Mouse (Mus musculus) MEL (cell line): ENCODE results near the gene Rad54l2. TPM values are rescaled to one million over a fixed set of nuclear protein-coding genes. Genes with fewer than 3 reads are reported as not detected.
A peak's percentile ranks its signal among the peaks of the same experiment; 100 is the strongest.

ENCODE experiments used
- DNase-seq: peaks from one replicate; pipeline ENCODE4 v3.0.0; 2011; ENCODE audit warnings: low read depth, low spot score
- H3K27ac ChIP-seq: 2 replicates; pipeline ENCODE4 v1.5.1; 2012; ENCODE audit warnings: low read depth, mild to moderate bottlenecking, control low read depth, low read length, moderate library complexity; ENCODE audit not compliant: control insufficient read depth
- H3K27me3 ChIP-seq, 2 experiments: fragments of 150-350 bp in 1 of 2; sonication (generic) in 1 of 2; 2 replicates each; pipeline ENCODE4 v1.6.1; 2012; ENCODE audit warnings: low read length in 2 of 2, mild to moderate bottlenecking in 2 of 2, improper control_type of control experiment in 1 of 2, moderate library complexity in 1 of 2; ENCODE audit not compliant: insufficient read depth in 2 of 2, control insufficient read depth in 1 of 2
- H3K36me3 ChIP-seq, 2 experiments: 2 replicates each; pipeline ENCODE4 v1.6.1; 2012 to 2014; ENCODE audit warnings: low read length in 2 of 2, improper control_type of control experiment in 1 of 2, inconsistent platforms in 1 of 2, mild to moderate bottlenecking in 1 of 2; ENCODE audit not compliant: insufficient read depth in 2 of 2, control insufficient read depth in 1 of 2
- H3K4me1 ChIP-seq, 2 experiments: fragments of 150-350 bp in 1 of 2; sonication (generic) in 1 of 2; 2 replicates each; pipeline ENCODE4 v1.6.1; 2012; ENCODE audit warnings: low read length in 2 of 2, improper control_type of control experiment in 1 of 2, mild to moderate bottlenecking in 1 of 2; ENCODE audit not compliant: insufficient read depth in 2 of 2, control insufficient read depth in 1 of 2
- H3K4me3 ChIP-seq, 2 experiments: fragments of 150-350 bp in 1 of 2; sonication (generic) in 1 of 2; 2 replicates each; pipeline ENCODE4 v1.5.1; 2012; ENCODE audit warnings: low read depth in 2 of 2, low read length in 2 of 2, mild to moderate bottlenecking in 2 of 2, moderate library complexity in 2 of 2, control low read depth in 1 of 2, improper control_type of control experiment in 1 of 2; ENCODE audit not compliant: control insufficient read depth in 1 of 2, insufficient read depth in 1 of 2
- H3K79me2 ChIP-seq: 2 replicates; pipeline ENCODE4 v1.6.1; 2012; ENCODE audit warnings: mild to moderate bottlenecking, low read length, moderate library complexity; ENCODE audit not compliant: control insufficient read depth, poor library complexity, insufficient read depth
- H3K9ac ChIP-seq: 2 replicates; pipeline ENCODE4 v1.6.1; 2012; ENCODE audit warnings: low read depth, mild to moderate bottlenecking, control low read depth, low read length, moderate library complexity; ENCODE audit not compliant: control insufficient read depth, poor library complexity, severe bottlenecking
- H3K9me3 ChIP-seq: fragments of 150-350 bp; sonication (generic); replicated peaks from 2 replicates; pipeline ENCODE4 v1.6.1; 2012; ENCODE audit warnings: mild to moderate bottlenecking, low read length, improper control_type of control experiment, moderate library complexity; ENCODE audit not compliant: insufficient read depth
- BHLHE40 ChIP-seq: IDR thresholded peaks from 2 replicates; pipeline ENCODE4 v1.6.1; 2012; ENCODE audit warnings: low read depth, mild to moderate bottlenecking, inconsistent platforms, low read length, improper control_type of control experiment, borderline replicate concordance
- CHD1 ChIP-seq: IDR thresholded peaks from 2 replicates; pipeline ENCODE4 v1.6.1; 2012; ENCODE audit warnings: low read depth, mild to moderate bottlenecking, inconsistent platforms, low read length, improper control_type of control experiment
- CHD2 ChIP-seq: IDR thresholded peaks from 2 replicates; pipeline ENCODE4 v1.6.1; 2011; ENCODE audit warnings: low read length, improper control_type of control experiment
- E2F4 ChIP-seq: IDR thresholded peaks from 2 replicates; pipeline ENCODE4 v1.6.1; 2011; ENCODE audit warnings: low read depth, low read length, improper control_type of control experiment, borderline replicate concordance
- ELF1 ChIP-seq: IDR thresholded peaks from 2 replicates; pipeline ENCODE4 v1.6.1; 2014; ENCODE audit warnings: low read depth, mild to moderate bottlenecking, inconsistent platforms, low read length, improper control_type of control experiment, moderate library complexity
- EP300 ChIP-seq, 2 experiments: IDR thresholded peaks; 2 replicates each; pipeline ENCODE4 v1.6.1; 2011; ENCODE audit warnings: improper control_type of control experiment in 2 of 2, low read length in 2 of 2, low read depth in 1 of 2, mild to moderate bottlenecking in 1 of 2
- ETS1 ChIP-seq: IDR thresholded peaks from 2 replicates; pipeline ENCODE4 v1.6.1; 2012; ENCODE audit warnings: low read depth, mild to moderate bottlenecking, inconsistent platforms, low read length, improper control_type of control experiment, moderate library complexity
- GABPA ChIP-seq: IDR thresholded peaks from 2 replicates; pipeline ENCODE4 v1.6.1; 2012; ENCODE audit warnings: low read depth, mild to moderate bottlenecking, inconsistent platforms, low read length, improper control_type of control experiment, moderate library complexity
- GATA1 ChIP-seq: IDR thresholded peaks from 2 replicates; pipeline ENCODE4 v1.6.1; 2011; ENCODE audit warnings: low read depth, low read length, improper control_type of control experiment
- HCFC1 ChIP-seq: IDR thresholded peaks from 2 replicates; pipeline ENCODE4 v1.6.1; 2012; ENCODE audit warnings: low read depth, mild to moderate bottlenecking, inconsistent platforms, low read length, improper control_type of control experiment, moderate library complexity
- JUND ChIP-seq: IDR thresholded peaks from 2 replicates; pipeline ENCODE4 v1.6.1; 2011; ENCODE audit warnings: low read depth, mild to moderate bottlenecking, improper control_type of control experiment, low read length
- KAT2A ChIP-seq: conservative IDR thresholded peaks from 2 replicates; pipeline ENCODE4 v1.6.1; 2012; ENCODE audit warnings: low read depth, low read length, improper control_type of control experiment, inconsistent platforms
- MAFK ChIP-seq: IDR thresholded peaks from 2 replicates; pipeline ENCODE4 v1.6.1; 2011; ENCODE audit warnings: low read depth, mild to moderate bottlenecking, low read length, improper control_type of control experiment, borderline replicate concordance
- MAX ChIP-seq: IDR thresholded peaks from 2 replicates; pipeline ENCODE4 v1.6.1; 2011; ENCODE audit warnings: low read length, improper control_type of control experiment
- MAZ ChIP-seq: IDR thresholded peaks from 2 replicates; pipeline ENCODE4 v1.6.1; 2012; ENCODE audit warnings: low read depth, mild to moderate bottlenecking, inconsistent platforms, low read length, improper control_type of control experiment
- MEF2A ChIP-seq: IDR thresholded peaks from 2 replicates; pipeline ENCODE4 v1.6.1; 2014; ENCODE audit warnings: low read depth, mild to moderate bottlenecking, inconsistent platforms, low read length, improper control_type of control experiment; ENCODE audit not compliant: poor library complexity, insufficient replicate concordance, severe bottlenecking; ENCODE audit errors: extremely low read depth
- MYB ChIP-seq: IDR thresholded peaks from 2 replicates; pipeline ENCODE4 v1.6.1; 2011; ENCODE audit warnings: mild to moderate bottlenecking, low read depth, low read length, improper control_type of control experiment
- MYC ChIP-seq: IDR thresholded peaks from 2 replicates; pipeline ENCODE4 v1.6.1; 2011; ENCODE audit warnings: low read depth, mild to moderate bottlenecking, low read length, improper control_type of control experiment, moderate library complexity
- NELFE ChIP-seq: IDR thresholded peaks from 2 replicates; pipeline ENCODE4 v1.6.1; 2011; ENCODE audit warnings: low read depth, low read length, improper control_type of control experiment
- NRF1 ChIP-seq: IDR thresholded peaks from 2 replicates; pipeline ENCODE4 v1.6.1; 2014; ENCODE audit warnings: low read depth, mild to moderate bottlenecking, inconsistent platforms, low read length, improper control_type of control experiment, moderate library complexity; ENCODE audit not compliant: poor library complexity, insufficient read depth, severe bottlenecking
- POLR2A ChIP-seq, 2 experiments: IDR thresholded peaks; 2 replicates each; pipeline ENCODE4 v1.6.1; 2011 to 2012; ENCODE audit warnings: low read length in 2 of 2, mild to moderate bottlenecking in 2 of 2, control low read depth in 1 of 2, improper control_type of control experiment in 1 of 2, low read depth in 1 of 2, moderate library complexity in 1 of 2; ENCODE audit not compliant: control insufficient read depth in 1 of 2, insufficient read depth in 1 of 2, poor library complexity in 1 of 2
- POLR2AphosphoS2 ChIP-seq: IDR thresholded peaks from 2 replicates; pipeline ENCODE4 v1.6.1; 2011; ENCODE audit warnings: low read length, improper control_type of control experiment
- POLR2AphosphoS5 ChIP-seq: IDR thresholded peaks from 2 replicates; pipeline ENCODE4 v1.6.1; 2012; ENCODE audit warnings: low read depth, borderline replicate concordance, mild to moderate bottlenecking, inconsistent platforms, low read length, moderate library complexity, mixed read lengths
- RAD21 ChIP-seq: IDR thresholded peaks from 2 replicates; pipeline ENCODE4 v1.6.1; 2011; ENCODE audit warnings: mild to moderate bottlenecking, low read depth, low read length, improper control_type of control experiment
- RCOR1 ChIP-seq: IDR thresholded peaks from 2 replicates; pipeline ENCODE4 v1.6.1; 2012; ENCODE audit warnings: low read depth, mild to moderate bottlenecking, inconsistent platforms, low read length, improper control_type of control experiment
- SIN3A ChIP-seq: IDR thresholded peaks from 2 replicates; pipeline ENCODE4 v1.6.1; 2012; ENCODE audit warnings: low read length, improper control_type of control experiment, inconsistent platforms
- TAL1 ChIP-seq: IDR thresholded peaks from 2 replicates; pipeline ENCODE4 v1.6.1; 2012; ENCODE audit warnings: mild to moderate bottlenecking, inconsistent platforms, low read length, moderate library complexity, mixed read lengths
- TBP ChIP-seq: IDR thresholded peaks from 2 replicates; pipeline ENCODE4 v1.8.0; 2011; ENCODE audit warnings: low read depth, low read length, improper control_type of control experiment
- TCF12 ChIP-seq: IDR thresholded peaks from 2 replicates; pipeline ENCODE4 v1.6.1; 2014; ENCODE audit warnings: low read depth, mild to moderate bottlenecking, inconsistent platforms, low read length, improper control_type of control experiment, moderate library complexity
- UBTF ChIP-seq: IDR thresholded peaks from 2 replicates; pipeline ENCODE4 v1.6.1; 2012; ENCODE audit warnings: low read depth, mild to moderate bottlenecking, inconsistent platforms, low read length, improper control_type of control experiment, moderate library complexity, borderline replicate concordance; ENCODE audit not compliant: insufficient read depth
- USF1 ChIP-seq: IDR thresholded peaks from 2 replicates; pipeline ENCODE4 v1.6.1; 2014; ENCODE audit warnings: low read depth, mild to moderate bottlenecking, inconsistent platforms, low read length, improper control_type of control experiment, moderate library complexity
- USF2 ChIP-seq, 2 experiments: IDR thresholded peaks; 2 replicates each; pipeline ENCODE4 v1.6.1; 2011 to 2012; ENCODE audit warnings: improper control_type of control experiment in 2 of 2, low read length in 2 of 2, borderline replicate concordance in 1 of 2, inconsistent platforms in 1 of 2, low read depth in 1 of 2, mild to moderate bottlenecking in 1 of 2; ENCODE audit not compliant: insufficient read depth in 1 of 2
- ZC3H11A ChIP-seq: IDR thresholded peaks from 2 replicates; pipeline ENCODE4 v1.6.1; 2012; ENCODE audit warnings: low read depth, mild to moderate bottlenecking, inconsistent platforms, low read length, improper control_type of control experiment
- ZKSCAN1 ChIP-seq: IDR thresholded peaks from 2 replicates; pipeline ENCODE4 v1.6.1; 2012; ENCODE audit warnings: low read depth, mild to moderate bottlenecking, inconsistent platforms, low read length, improper control_type of control experiment, moderate library complexity
- ZMIZ1 ChIP-seq: IDR thresholded peaks from 2 replicates; pipeline ENCODE4 v1.6.1; 2012; ENCODE audit warnings: low read depth, mild to moderate bottlenecking, inconsistent platforms, low read length, improper control_type of control experiment, moderate library complexity
- ZNF384 ChIP-seq: IDR thresholded peaks from 2 replicates; pipeline ENCODE4 v1.6.1; 2012; ENCODE audit warnings: low read depth, mild to moderate bottlenecking, inconsistent platforms, low read length, improper control_type of control experiment
- polyA plus RNA-seq, 2 experiments: library from polyadenylated mRNA; stranded (reverse) in 1 of 2; unstranded in 1 of 2; fragments of >175 nt in 1 of 2; fragments of >200 nt in 1 of 2; gene quantifications; 2 replicates each; pipeline versions ENCODE4 v1.2.1 to v1.2.4; 2012; ENCODE audit warnings: low replicate concordance in 2 of 2, low read depth in 1 of 2; ENCODE audit not compliant: insufficient read length in 2 of 2, insufficient read depth in 1 of 2, missing spikeins in 1 of 2
- total RNA-seq: library from RNA; depleted of rRNA; stranded (reverse); fragments of 300-350 nt; gene quantifications from 2 replicates; pipeline ENCODE4 v1.2.3, GENCODE M21; 2012; rRNA removed

The Rad54l2 gene
- total RNA-seq (11.9 and 13.3 TPM in 2 replicates), polyA plus RNA-seq (10 to 100 TPM; 15.5 to 27.2 TPM)

DNA sequence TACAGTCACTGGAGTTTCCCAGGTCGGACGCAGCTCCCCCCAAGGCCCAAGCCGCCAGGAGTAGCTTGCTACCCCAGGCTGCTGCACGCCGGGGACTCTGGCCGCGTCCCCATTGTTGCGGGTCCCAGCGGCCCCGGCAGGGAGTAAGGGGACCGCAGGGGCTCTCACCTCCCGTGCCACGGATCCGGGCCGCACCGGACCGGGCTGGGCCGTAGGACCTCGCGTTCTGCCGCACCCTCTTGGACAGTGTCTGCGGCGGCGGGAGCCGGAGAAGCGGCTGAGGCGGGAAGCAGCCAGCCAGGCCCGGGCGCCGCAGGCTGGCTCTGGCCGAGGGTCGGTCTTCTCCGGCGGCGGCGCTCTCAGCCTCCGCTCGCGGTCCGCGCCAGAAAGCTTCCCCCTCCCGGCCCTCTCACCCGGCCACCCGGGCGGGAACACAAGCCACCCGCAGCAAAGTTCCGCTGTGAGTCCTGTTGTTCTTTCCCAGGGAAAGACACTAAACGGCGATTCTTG is at the start of gene Rad54l2:
Rad54l2 (minus strand) TSS at position 383 of the 510 bp plus-strand sequence.
- Histone ChIP-seq H3K27me3 (no peaks in the 10 kb centered on the region; a peak in 2 of 4 replicates), H3K27ac (peak within 1 kb of the TSS; percentile 78), H3K9ac (peak within 1 kb of the TSS; percentile 98), H3K4me3 (peak within 1 kb of the TSS; percentile 61 to 88), H3K36me3 (peaks cover 0 to 9% of the 10 kb centered on the region in 2 experiments; a peak in 2 of 4 replicates), H3K9me3 (no peaks in the 10 kb centered on the region), H3K79me2 (peaks cover 33% of the 10 kb centered on the region), H3K4me1 (peaks cover 0 to 4% of the 10 kb centered on the region in 2 experiments; a peak in 1 of 4 replicates)
- peak; percentile 92 for DNase-seq
- TF ChIP-seq RCOR1 (no peak), MAX (no peak), UBTF (peak; percentile 86; the same call in 1 of the 2 replicates), E2F4 (no peak), TCF12 (peak; percentile 82), NRF1 (no peak), MYB (no peak), MAZ (no peak; the same call in 1 of the 2 replicates), ELF1 (peak; percentile 64; the same call in 1 of the 2 replicates), BHLHE40 (no peak), ETS1 (0 out of 2 replicates have a peak, but pooled peaks have one; percentile 4), NELFE (peak; percentile 80), CHD2 (no peak), USF2 (IDR thresholded peaks at IDR 0.05; ENCODE audit: borderline replicate concordance in 1 of 2, insufficient read depth in 1 of 2, low read depth in 1 of 2, low read length in 2 of 2) (no peak), MEF2A (no peak), RAD21 (no peak), TBP (peak; percentile 89), ZKSCAN1 (no peak), EP300 (IDR thresholded peaks at IDR 0.05; ENCODE audit: low read depth in 1 of 2, low read length in 2 of 2) (no peak), MAFK (no peak), HCFC1 (peak; percentile 92), ZNF384 (no peak), ZMIZ1 (peak; percentile 38; the same call in 1 of the 2 replicates), SIN3A (peak; percentile 91), MYC (no peak), POLR2AphosphoS5 (no peak), JUND (no peak), ZC3H11A (no peak), TAL1 (no peak), KAT2A (no peak; the same call in 1 of the 2 replicates), CHD1 (no peak), GABPA (no peak), GATA1 (no peak), POLR2A (IDR thresholded peaks at IDR 0.05; ENCODE audit: control insufficient read depth in 1 of 2, insufficient read depth in 1 of 2, low read depth in 1 of 2, low read length in 2 of 2, poor library complexity in 1 of 2) (peak; percentile 77 to 85; a peak in 3 of 4 replicates), USF1 (no peak), POLR2AphosphoS2 (no peak)
